Mouse (Mus musculus) cerebellum, adult 11 months (tissue): ENCODE data around the gene Prelp.
"Not testable (repeated sequence)": the region's sequence is repeated elsewhere in the genome, so short reads cannot be mapped to it uniquely, and the experiment has no call there.

ENCODE experiments used
- DNase-seq: peaks from one replicate; pipeline ENCODE4 v3.0.0; 2022

Gene Prelp

DNA sequence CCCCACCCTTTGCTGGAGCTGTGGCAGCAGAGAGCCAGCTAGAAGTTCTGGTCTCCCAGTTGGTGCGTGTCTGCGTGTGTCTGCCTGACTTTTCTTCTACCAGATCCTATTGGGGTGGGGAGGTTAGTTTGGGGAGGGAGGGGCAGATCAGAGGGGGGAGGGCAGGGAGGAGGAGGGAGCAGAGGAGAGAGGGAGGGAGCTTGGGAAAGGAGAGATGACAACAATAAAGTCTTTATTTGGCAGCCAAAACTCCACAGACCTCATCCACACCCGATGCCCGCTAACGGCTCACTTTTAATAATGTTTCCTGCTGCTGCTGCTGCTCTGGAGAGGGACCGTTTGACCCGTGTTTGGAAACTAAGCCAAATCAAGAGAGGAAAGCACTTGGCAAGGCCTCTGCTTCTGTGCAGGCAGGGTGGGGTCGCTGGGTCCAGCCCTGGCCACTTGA, at the start of gene Prelp:
Prelp (minus strand) TSS at position 111 of the 448 bp plus-strand sequence.
- DNase-seq, result no peak

DNA sequence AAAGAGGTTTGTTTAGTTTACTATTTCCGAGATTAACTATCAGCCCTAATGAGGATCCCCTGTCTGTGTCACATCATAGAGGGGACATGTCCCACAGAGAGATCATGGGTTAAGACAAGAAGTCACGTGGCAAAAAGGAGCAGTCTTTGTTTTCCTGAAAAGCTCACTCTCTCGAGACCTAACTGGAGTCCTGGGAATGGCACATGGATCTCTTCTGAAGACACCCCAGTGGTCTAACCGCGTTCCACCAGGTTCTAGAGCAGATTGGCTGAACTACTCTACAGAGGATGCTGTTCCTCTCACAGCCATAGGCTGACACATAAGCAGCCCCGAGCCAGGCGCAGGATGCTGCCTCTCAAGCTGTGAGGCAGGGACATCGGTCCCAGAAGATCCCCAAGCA, 48.2 kb upstream of the Prelp start:
- no peak for DNase-seq

DNA sequence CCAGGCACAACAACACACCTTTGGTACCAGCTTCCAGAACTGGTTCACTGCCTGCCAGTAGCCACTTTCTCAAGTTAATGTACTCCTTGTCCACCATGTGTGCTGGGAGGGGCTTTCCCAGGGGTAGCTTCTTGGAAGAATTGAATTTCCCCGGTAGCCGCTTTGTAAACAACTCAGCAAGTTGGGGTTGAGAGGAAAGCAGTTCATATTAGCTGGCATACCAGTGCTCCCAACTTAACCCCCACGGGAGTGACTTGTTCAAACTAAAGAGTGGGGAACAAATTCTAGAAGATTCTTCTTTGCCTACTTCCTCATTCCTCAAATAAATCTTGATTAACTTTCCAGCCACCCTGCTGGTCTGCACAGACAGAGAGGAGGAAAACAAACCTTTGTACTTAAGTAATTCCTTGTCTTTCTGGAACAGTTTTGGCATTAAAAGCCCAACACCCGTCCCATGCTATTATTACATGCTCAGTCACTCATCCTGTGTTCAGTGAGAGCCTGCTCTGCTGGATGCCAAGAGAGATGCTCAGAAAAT, 47.6 kb upstream of the Prelp start:
- DNase-seq, result no peak

GRCm38 (mm10) chr1:133967481-133968017, 46.3 kb upstream of the Prelp start:
- DNase-seq, result no peak

GRCm38 (mm10) chr1:133966044-133966443, 44.8 kb upstream of the Prelp start:
- no peak for DNase-seq

GRCm38 (mm10) chr1:133965298-133965697, 44.1 kb upstream of the Prelp start:
- no peak for DNase-seq

DNA sequence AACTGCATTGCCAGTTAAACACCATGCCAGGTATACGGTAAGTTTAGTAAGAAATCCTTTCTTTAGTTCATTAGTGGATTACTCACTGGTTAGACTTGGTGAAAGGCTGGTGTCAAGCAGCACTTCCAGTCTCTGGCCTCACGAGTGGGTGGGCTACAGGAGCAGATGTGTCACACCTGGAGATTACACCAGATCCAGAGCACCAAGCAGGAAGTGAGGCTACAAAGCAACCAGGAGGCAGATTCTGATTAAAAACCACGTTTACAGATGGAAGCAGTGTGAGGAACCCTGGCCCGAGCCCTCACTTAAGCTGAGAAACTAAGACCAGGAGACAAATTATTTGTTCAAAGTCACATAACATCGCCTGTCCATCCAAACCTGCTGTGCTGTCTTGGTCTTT, 43.5 kb upstream of the Prelp start:
- no peak for DNase-seq

DNA sequence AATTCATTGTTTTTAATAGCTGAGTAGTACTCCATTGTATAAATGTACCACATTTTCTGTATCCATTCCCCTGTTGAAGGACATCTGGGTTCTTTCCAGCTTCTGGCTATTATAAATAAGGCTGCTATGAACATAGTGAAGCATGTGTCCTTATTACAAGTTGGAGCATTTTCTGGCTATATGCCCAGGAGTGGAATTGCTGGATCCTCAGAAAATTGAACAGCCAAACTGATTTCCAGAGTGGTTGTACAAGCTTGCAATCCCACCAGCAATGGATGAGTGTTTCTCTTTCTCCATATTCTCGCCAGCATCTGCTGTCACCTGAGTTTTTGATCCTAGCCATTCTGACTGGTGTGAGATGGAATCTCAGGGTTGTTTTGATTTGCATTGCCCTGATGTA, 42.4 kb upstream of the Prelp start:
- DNase-seq, result not testable (repeated sequence)

- not testable (repeated sequence) for DNase-seq
Measured at GRCm38 (mm10) chr1:133963128-133963527, 41.9 kb upstream of the Prelp start.

GRCm38 (mm10) chr1:133961281-133962134, 40.3 kb upstream of the Prelp start:
- DNase-seq, result peak; percentile 75

- no peak for DNase-seq
Measured at GRCm38 (mm10) chr1:133959521-133959920, 38.3 kb upstream of the Prelp start.

GRCm38 (mm10) chr1:133954009-133954408, 32.8 kb upstream of the Prelp start:
- no peak for DNase-seq

GRCm38 (mm10) chr1:133953261-133953742, 32.1 kb upstream of the Prelp start:
- DNase-seq, result peak; percentile 61

DNA sequence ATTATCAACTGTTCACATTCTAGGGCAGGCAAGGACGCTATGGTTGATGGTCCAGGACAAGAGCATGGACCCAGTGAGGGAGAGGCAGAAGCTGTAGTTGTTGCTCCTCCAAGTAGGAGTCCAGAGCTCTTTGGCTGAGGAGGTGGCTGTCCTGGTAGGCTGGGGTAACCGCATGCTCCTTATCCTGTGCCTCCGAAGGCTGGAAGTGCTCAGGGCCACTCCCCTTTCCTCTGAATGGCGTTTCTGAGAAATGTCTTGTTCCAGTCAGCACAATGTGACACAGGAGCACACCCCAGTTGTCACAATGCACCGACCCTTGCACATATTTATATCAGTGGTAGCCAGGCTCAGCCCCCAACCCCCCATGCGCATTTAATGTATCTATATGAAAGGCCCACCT, 30.4 kb upstream of the Prelp start:
- DNase-seq, result no peak

DNA sequence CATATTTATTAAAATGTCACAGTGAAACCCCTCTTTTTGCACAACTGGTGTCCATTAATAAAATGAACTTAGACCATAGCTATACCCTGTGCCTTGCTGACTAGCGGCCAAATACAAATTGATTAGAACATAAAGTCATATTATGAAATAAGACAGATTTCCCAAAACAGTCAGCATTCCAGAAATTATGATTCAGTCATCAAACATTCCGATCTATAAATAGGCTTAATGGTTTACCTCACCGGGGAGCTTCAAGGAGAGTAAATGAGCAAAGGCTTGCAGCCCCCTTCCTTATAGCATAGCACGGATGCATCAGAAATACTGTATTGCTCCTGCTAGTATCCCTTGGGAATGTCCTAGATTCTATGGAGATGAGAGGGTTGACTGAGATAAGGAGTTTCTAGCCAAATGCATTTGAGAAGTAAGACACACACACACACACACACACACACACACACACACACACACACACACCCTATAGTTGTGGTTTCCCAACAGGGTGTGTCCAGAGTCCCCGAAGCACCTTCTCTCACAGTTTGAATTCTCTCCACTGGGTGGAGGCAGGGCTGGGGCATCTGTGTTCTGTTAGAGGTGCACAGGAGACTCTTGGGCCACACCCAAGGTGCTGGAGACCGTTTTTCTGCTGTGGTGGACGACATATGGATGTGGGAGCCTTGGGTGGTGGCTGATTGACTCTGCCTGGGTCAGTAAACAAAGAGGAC, 29.0 kb upstream of the Prelp start:
- no peak for DNase-seq

- DNase-seq, result no peak
Measured at GRCm38 (mm10) chr1:133945106-133945505, 23.9 kb upstream of the Prelp start.

DNA sequence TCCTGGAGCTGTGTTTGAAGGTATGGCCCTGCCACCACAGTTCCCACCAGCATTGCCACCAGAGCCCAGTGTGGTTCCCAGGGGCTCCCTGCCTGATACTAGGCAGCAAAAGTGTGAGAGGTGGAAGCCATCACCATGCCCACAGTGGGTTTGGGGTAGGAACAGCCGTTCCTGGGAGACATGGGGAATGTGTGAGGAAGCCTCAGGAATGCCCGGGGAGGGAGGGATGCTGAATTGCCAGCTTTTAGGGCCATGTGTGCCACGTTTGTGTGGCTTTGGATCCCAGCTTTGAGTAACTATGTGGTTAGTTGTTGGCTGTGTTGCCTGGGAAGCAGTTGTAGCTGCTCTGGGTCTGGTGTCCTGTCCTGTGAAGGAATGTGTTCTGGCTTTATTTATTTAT, 20.7 kb upstream of the Prelp start:
- DNase-seq, result no peak

DNA sequence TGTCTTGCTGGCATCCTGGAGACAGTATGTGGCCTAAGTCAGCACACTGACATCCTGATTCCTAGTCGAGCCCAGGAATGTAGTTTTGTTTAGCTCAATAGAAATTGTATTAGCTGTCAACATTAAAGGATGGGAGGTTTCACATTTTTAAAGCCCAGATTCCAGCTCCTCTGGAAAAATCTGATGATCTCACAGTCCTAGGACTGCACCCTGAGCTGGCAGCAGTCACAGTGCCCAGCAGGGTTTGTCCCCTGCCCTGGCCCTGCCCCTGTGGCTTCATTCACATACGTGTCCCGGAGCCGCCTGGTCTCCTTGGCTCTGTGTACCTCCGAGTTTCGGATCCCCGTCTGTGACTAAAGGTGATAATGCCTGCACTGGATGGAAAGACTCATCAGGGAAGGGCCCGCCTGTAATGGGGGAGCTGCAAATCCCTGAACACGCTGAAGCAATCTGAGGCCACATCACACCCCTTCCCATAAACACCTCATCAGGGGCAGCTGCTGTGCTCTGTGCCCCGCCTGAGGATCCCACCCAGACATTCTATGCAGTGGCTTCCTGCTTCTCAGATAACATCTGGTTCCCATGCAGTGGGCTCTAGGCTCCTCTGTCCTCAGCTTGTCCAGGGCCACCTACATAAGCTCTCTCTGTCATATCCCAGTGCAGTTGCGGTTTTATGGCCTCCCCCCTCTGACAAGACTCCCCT, 20.1 kb upstream of the Prelp start:
- DNase-seq, result no peak

- no peak for DNase-seq
Measured at GRCm38 (mm10) chr1:133940481-133941092, 19.4 kb upstream of the Prelp start.

DNA sequence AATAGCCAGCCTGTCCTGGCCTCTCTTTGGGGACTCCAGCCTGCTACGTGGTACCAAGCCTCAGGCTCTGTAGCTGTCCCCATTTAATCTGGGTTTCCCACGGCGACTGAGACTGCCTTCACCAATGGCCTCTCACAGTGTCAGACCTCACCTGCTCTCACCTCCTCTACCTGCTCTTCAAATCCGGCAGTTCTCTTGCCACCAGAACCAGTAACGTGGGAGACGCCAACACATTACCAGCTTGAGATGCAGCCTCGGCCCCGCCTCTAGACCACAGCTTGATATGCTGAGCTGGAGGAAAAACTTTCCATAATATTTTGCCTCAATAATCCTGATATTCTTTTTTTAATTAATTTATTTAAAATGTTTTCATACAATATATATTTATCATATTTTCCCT, 18.5 kb upstream of the Prelp start:
- no peak for DNase-seq

- DNase-seq, result no peak
Measured at GRCm38 (mm10) chr1:133936169-133936568, 15.0 kb upstream of the Prelp start.

DNA sequence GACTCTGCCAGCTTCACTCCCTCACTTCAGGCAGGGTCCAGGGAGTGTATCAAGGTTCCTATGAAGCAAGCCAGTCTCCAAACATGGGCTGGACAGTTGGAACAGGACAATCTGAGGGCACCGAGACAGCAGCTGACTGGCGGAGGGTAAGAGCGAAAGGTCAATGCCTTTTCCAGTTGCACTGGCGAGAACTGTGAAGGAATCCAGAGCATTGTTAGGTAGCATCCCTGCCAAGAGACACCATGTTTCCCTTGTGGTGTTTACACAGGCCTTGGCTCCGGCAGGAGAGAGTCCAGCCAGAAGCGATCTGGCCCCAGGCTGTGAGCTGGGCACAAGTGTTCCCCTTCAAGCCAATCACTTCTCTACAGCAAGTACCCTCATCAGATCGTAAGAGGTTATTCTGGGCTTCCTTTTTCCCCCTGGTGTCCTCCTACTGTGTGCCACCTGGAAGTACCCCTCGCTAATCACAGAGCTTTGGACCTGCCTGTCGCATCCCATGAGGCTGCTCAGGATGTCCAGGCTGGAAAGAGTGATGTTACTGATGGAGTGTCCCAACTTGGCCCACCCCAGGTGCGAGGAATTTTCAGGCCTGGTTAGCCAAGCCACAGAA, 13.2 kb upstream of the Prelp start:
- peak; percentile 23 for DNase-seq
